Mouse (Mus musculus): ENCODE measurements around the gene Slc47a1. TPM values are rescaled to one million over a fixed set of nuclear protein-coding genes. Genes with fewer than 3 reads are reported as not detected.
"Not testable (repeated sequence)": the region's sequence is repeated elsewhere in the genome, so short reads cannot be mapped to it uniquely, and the experiment has no call there.

The Slc47a1 gene
- polyA plus RNA-seq, 1 experiment from 2014 or later: not detected

GRCm38 (mm10) chr11:61307795-61308194 is 70.3 kb downstream of the Slc47a1 start:
- Histone ChIP-seq H3K27ac (replicated peaks) (no peak overlapping the region), H3K27me3 (no peaks in the 10 kb centered on the region), H3K4me2 (replicated peaks) (no peak overlapping the region), H3K4me1 (no peaks in the 10 kb centered on the region), H3K9me3 (no peaks in the 10 kb centered on the region; the same call in 1 of the 2 replicates), H3K4me3 (no peak overlapping the region), H3K36me3 (no peaks in the 10 kb centered on the region), H3K9ac (replicated peaks) (no peak overlapping the region)
- ATAC-seq (ENCODE audit: low FRiP score, low read depth): no peak
- 41% methylated on average over 7 of the region's 7 CpGs for WGBS

GRCm38 (mm10) chr11:61305377-61305776 is 72.8 kb downstream of the Slc47a1 start:
- Histone ChIP-seq H3K4me1 (peaks cover 6% of the 10 kb centered on the region), H3K9ac (replicated peaks) (no peak overlapping the region), H3K9me3 (no peaks in the 10 kb centered on the region; the same call in 1 of the 2 replicates), H3K36me3 (no peaks in the 10 kb centered on the region), H3K27ac (replicated peaks) (no peak overlapping the region), H3K4me3 (no peak overlapping the region), H3K4me2 (replicated peaks) (no peak overlapping the region), H3K27me3 (no peaks in the 10 kb centered on the region)
- 79% methylated on average over 4 of the region's 4 CpGs for WGBS
- ATAC-seq (ENCODE audit: low FRiP score, low read depth): no peak

GRCm38 (mm10) chr11:61304535-61304934 is 73.6 kb downstream of the Slc47a1 start:
- H3K27me3 ChIP-seq; H3K4me3 ChIP-seq; ATAC-seq (ENCODE audit: low FRiP score, low read depth); H3K4me2 ChIP-seq (replicated peaks); H3K27ac ChIP-seq (replicated peaks); H3K9ac ChIP-seq (replicated peaks); H3K9me3 ChIP-seq; H3K4me1 ChIP-seq; H3K36me3 ChIP-seq: not testable (repeated sequence)
- 95% methylated on average over 6 of the region's 10 CpGs for WGBS

- Histone ChIP-seq H3K9me3 (no peaks in the 10 kb centered on the region; the same call in 1 of the 2 replicates), H3K4me3 (0 out of 2 replicates have a peak overlapping the region, but pooled peaks have one; percentile 4), H3K4me2 (replicated peaks) (peak overlapping the region; percentile 28), H3K27me3 (no peaks in the 10 kb centered on the region), H3K27ac (replicated peaks) (no peak overlapping the region), H3K36me3 (no peaks in the 10 kb centered on the region), H3K4me1 (peaks cover 6% of the 10 kb centered on the region), H3K9ac (replicated peaks) (no peak overlapping the region)
- ATAC-seq (ENCODE audit: low FRiP score, low read depth): no peak
- 15% methylated on average over 16 of the region's 16 CpGs for WGBS
Observed at GRCm38 (mm10) chr11:61300716-61301392, 77.3 kb downstream of the Slc47a1 start.

GRCm38 (mm10) chr11:61300205-61300604 is 77.9 kb downstream of the Slc47a1 start:
- no peak overlapping the region for H3K4me3 ChIP-seq
- no peak overlapping the region for H3K27ac ChIP-seq (replicated peaks)
- H3K4me1 ChIP-seq: peaks cover 6% of the 10 kb centered on the region
- no peaks in the 10 kb centered on the region for H3K27me3 ChIP-seq
- 47% methylated on average over 3 of the region's 3 CpGs for WGBS
- H3K4me2 ChIP-seq (replicated peaks): no peak overlapping the region
- ATAC-seq (ENCODE audit: low FRiP score, low read depth): no peak
- no peak overlapping the region for H3K9ac ChIP-seq (replicated peaks)
- H3K9me3 ChIP-seq: no peaks in the 10 kb centered on the region
- no peaks in the 10 kb centered on the region for H3K36me3 ChIP-seq

GRCm38 (mm10) chr11:61297901-61298300 is 80.2 kb downstream of the Slc47a1 start:
- ATAC-seq (ENCODE audit: low FRiP score, low read depth): no peak
- WGBS: 69% methylated on average over 2 of the region's 2 CpGs
- Histone ChIP-seq H3K9ac (replicated peaks) (no peak overlapping the region), H3K36me3 (no peaks in the 10 kb centered on the region), H3K27ac (replicated peaks) (no peak overlapping the region), H3K4me1 (peaks cover 6% of the 10 kb centered on the region), H3K4me3 (no peak overlapping the region), H3K9me3 (no peaks in the 10 kb centered on the region), H3K27me3 (no peaks in the 10 kb centered on the region), H3K4me2 (replicated peaks) (no peak overlapping the region)

GRCm38 (mm10) chr11:61297326-61297725 is 80.8 kb downstream of the Slc47a1 start:
- 81% methylated on average over 2 of the region's 2 CpGs for WGBS
- H3K36me3 ChIP-seq: no peaks in the 10 kb centered on the region
- no peak overlapping the region for H3K4me3 ChIP-seq
- H3K4me1 ChIP-seq: peaks cover 6% of the 10 kb centered on the region
- no peak overlapping the region for H3K9ac ChIP-seq (replicated peaks)
- no peak for ATAC-seq (ENCODE audit: low FRiP score, low read depth)
- H3K9me3 ChIP-seq: no peaks in the 10 kb centered on the region
- no peaks in the 10 kb centered on the region for H3K27me3 ChIP-seq
- H3K4me2 ChIP-seq (replicated peaks): no peak overlapping the region
- no peak overlapping the region for H3K27ac ChIP-seq (replicated peaks)

- 25% methylated on average over 1 of the region's 1 CpGs for WGBS
- no peaks in the 10 kb centered on the region for H3K36me3 ChIP-seq
- H3K4me3 ChIP-seq: no peak overlapping the region
- no peaks in the 10 kb centered on the region for H3K27me3 ChIP-seq
- ATAC-seq (ENCODE audit: low FRiP score, low read depth): no peak
- H3K9me3 ChIP-seq: no peaks in the 10 kb centered on the region
- no peak overlapping the region for H3K4me2 ChIP-seq (replicated peaks)
- H3K27ac ChIP-seq (replicated peaks): no peak overlapping the region
- H3K9ac ChIP-seq (replicated peaks): no peak overlapping the region
- peaks cover 6% of the 10 kb centered on the region for H3K4me1 ChIP-seq
Observed at GRCm38 (mm10) chr11:61296556-61296955, 81.6 kb downstream of the Slc47a1 start.

GRCm38 (mm10) chr11:61295556-61295955 is 82.6 kb downstream of the Slc47a1 start:
- no peak overlapping the region for H3K27ac ChIP-seq (replicated peaks)
- H3K36me3 ChIP-seq: no peaks in the 10 kb centered on the region
- H3K4me3 ChIP-seq: no peak overlapping the region
- no peaks in the 10 kb centered on the region for H3K27me3 ChIP-seq
- no peaks in the 10 kb centered on the region for H3K9me3 ChIP-seq
- H3K9ac ChIP-seq (replicated peaks): no peak overlapping the region
- ATAC-seq (ENCODE audit: low FRiP score, low read depth): no peak
- H3K4me1 ChIP-seq: peaks cover 1% of the 10 kb centered on the region
- no peak overlapping the region for H3K4me2 ChIP-seq (replicated peaks)
- WGBS: 89% methylated on average over 2 of the region's 2 CpGs

- no peaks in the 10 kb centered on the region for H3K27me3 ChIP-seq
- no peaks in the 10 kb centered on the region for H3K36me3 ChIP-seq
- ATAC-seq (ENCODE audit: low FRiP score, low read depth): no peak
- H3K4me1 ChIP-seq: no peaks in the 10 kb centered on the region
- H3K27ac ChIP-seq (replicated peaks): no peak overlapping the region
- H3K9ac ChIP-seq (replicated peaks): no peak overlapping the region
- WGBS: 83% methylated on average over 3 of the region's 3 CpGs
- H3K9me3 ChIP-seq: no peaks in the 10 kb centered on the region
- no peak overlapping the region for H3K4me2 ChIP-seq (replicated peaks)
- H3K4me3 ChIP-seq: no peak overlapping the region
Observed at GRCm38 (mm10) chr11:61294431-61294830, 83.7 kb downstream of the Slc47a1 start.

Other genes with a start within 250 kb of the Slc47a1 start
- 338 and 345 TPM in 2 replicates for gene Usp22, start 203.3 kb downstream of the Slc47a1 start, polyA plus RNA-seq (2016; fragmentation: Nextera tagmentation; extraction: Ambion mirVana)
- not detected in 2 replicates for gene Aldh3a1, start 170.8 kb downstream of the Slc47a1 start, polyA plus RNA-seq (2016; fragmentation: Nextera tagmentation; extraction: Ambion mirVana)
- 25.3 and 28.5 TPM in 2 replicates for gene Aldh3a2, start 110.9 kb downstream of the Slc47a1 start, polyA plus RNA-seq (2016; fragmentation: Nextera tagmentation; extraction: Ambion mirVana)
- not detected in 2 replicates for gene Slc47a2, start 35.5 kb downstream of the Slc47a1 start, polyA plus RNA-seq (2016; fragmentation: Nextera tagmentation; extraction: Ambion mirVana)
- gene Rnf112, start 75.8 kb upstream of the Slc47a1 start, polyA plus RNA-seq (2016; fragmentation: Nextera tagmentation; extraction: Ambion mirVana): 4.8 and 6.6 TPM in 2 replicates
- gene Mfap4, start 107.1 kb upstream of the Slc47a1 start, polyA plus RNA-seq (2016; fragmentation: Nextera tagmentation; extraction: Ambion mirVana): 61.5 and 83.2 TPM in 2 replicates
- gene Mapk7, start 116.1 kb upstream of the Slc47a1 start, polyA plus RNA-seq (2016; fragmentation: Nextera tagmentation; extraction: Ambion mirVana): 94.2 and 100 TPM in 2 replicates
- 33.2 and 37.8 TPM in 2 replicates for gene B9d1, start 126.8 kb upstream of the Slc47a1 start, polyA plus RNA-seq (2016; fragmentation: Nextera tagmentation; extraction: Ambion mirVana)
- 34.3 and 39.0 TPM in 2 replicates for gene Epn2, start 201.3 kb upstream of the Slc47a1 start, polyA plus RNA-seq (2016; fragmentation: Nextera tagmentation; extraction: Ambion mirVana)